Mouse (Mus musculus): Measurements from ENCODE around the gene Cpn1. TPM values are rescaled to one million over a fixed set of nuclear protein-coding genes. Genes with fewer than 3 reads are reported as not detected.

Gene Cpn1
- total and polyA plus RNA-seq, 3 experiments = 0.27 to 0.33 TPM; not detected in 1

DNA sequence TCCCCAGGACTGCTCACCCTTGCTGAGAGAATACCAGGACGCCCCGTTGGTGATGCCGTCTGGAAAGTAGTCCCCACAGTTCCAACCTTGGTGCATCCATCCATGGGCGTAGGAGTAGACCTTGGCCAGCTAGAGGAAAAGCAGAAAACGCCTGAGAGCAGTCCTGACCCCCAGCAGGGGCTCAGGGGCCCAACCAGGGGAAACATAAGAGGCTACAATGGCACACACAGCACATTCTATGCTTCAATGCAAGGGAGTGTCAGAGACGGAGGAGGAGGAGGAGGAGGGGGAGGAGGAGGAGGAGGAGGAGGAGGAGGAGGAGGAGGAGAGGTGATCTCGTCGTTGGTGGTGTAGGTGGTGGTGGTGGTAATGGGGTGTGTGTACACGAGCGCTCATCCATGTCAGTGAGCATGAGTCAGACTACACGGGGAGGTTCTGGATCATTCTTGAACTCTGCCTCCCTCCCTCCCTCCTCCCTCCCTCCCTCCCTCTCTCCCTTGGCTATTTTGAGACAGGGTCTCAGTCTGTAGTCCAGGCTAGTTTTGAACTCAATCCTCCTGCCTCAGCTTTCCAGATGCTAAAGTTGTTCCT is 17.8 kb downstream of the Cpn1 start:
- no peak overlapping the region for H3K27ac ChIP-seq (ENCODE audit: control insufficient read depth, low read depth, low read length)
- DNase-seq (ENCODE audit: low read depth, low spot score) = no peak
- no peaks in the 10 kb centered on the region for H3K27me3 ChIP-seq (ENCODE audit: control insufficient read depth in 1 of 2, insufficient read depth in 2 of 2, low read length in 2 of 2)
- no peak overlapping the region for H3K4me3 ChIP-seq (ENCODE audit: control insufficient read depth in 1 of 2, insufficient read depth in 1 of 2, low read depth in 2 of 2, low read length in 2 of 2)
- H3K36me3 ChIP-seq (ENCODE audit: control insufficient read depth in 1 of 2, insufficient read depth in 2 of 2, low read length in 2 of 2) = peaks cover 0 to 2% of the 10 kb centered on the region in 2 experiments; a peak in 2 of 4 replicates
- TF ChIP-seq SMC3 (IDR thresholded peaks at IDR 0.05; ENCODE audit: low read depth, low read length) = no peak
- no peak for TF ChIP-seq USF1 (IDR thresholded peaks at IDR 0.05; ENCODE audit: low read depth, low read length)
- TF ChIP-seq ETS1 (IDR thresholded peaks at IDR 0.05; ENCODE audit: low read depth, low read length) = no peak
- no peak for TF ChIP-seq HCFC1 (IDR thresholded peaks at IDR 0.05; ENCODE audit: low read depth, low read length)
- TF ChIP-seq ZKSCAN1 (IDR thresholded peaks at IDR 0.05; ENCODE audit: low read depth, low read length) = no peak
- TF ChIP-seq MYB (IDR thresholded peaks at IDR 0.05; ENCODE audit: low read depth, low read length) = no peak
- no peak for TF ChIP-seq GABPA (IDR thresholded peaks at IDR 0.05; ENCODE audit: low read depth, low read length)
- no peak for TF ChIP-seq MAFK (IDR thresholded peaks at IDR 0.05; ENCODE audit: borderline replicate concordance, low read depth, low read length)
- TF ChIP-seq NELFE (IDR thresholded peaks at IDR 0.05; ENCODE audit: low read depth, low read length) = no peak
- no peak for TF ChIP-seq POLR2AphosphoS5 (IDR thresholded peaks at IDR 0.05; ENCODE audit: borderline replicate concordance, low read depth, low read length)
- no peak for TF ChIP-seq ZC3H11A (IDR thresholded peaks at IDR 0.05; ENCODE audit: low read depth, low read length)
- TF ChIP-seq ZMIZ1 (IDR thresholded peaks at IDR 0.05; ENCODE audit: low read depth, low read length) = no peak
- no peaks in the 10 kb centered on the region for H3K9me3 ChIP-seq (replicated peaks; ENCODE audit: insufficient read depth, low read length)
- peaks cover 2 to 6% of the 10 kb centered on the region in 2 experiments; a peak in 2 of 4 replicates for H3K4me1 ChIP-seq (ENCODE audit: control insufficient read depth in 1 of 2, insufficient read depth in 2 of 2, low read length in 2 of 2)
- H3K79me2 ChIP-seq (ENCODE audit: control insufficient read depth, insufficient read depth, low read length, poor library complexity) = no peaks in the 10 kb centered on the region
- no peak overlapping the region for H3K9ac ChIP-seq (ENCODE audit: control insufficient read depth, low read depth, low read length, poor library complexity, severe bottlenecking)

DNA sequence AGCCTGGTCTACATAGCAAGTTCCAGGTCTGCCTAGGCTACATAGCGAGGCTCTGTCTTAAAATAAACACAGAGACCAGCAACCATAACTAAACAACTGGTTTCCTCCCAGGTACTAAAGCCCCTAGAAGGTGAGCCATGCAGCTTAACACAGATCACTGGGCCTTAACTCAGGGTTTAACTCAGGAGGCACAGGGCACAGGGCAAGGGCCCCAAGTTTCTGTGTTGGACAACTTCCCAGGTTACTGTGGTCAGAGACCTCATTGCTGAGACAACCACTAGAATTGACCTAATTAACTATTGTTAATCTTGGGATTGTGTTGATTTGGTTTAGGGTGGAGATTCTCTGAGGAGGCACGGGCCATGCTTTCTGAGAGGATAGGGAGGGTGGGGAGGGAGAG is 19.9 kb downstream of the Cpn1 start:
- Histone ChIP-seq H3K4me1 (ENCODE audit: control insufficient read depth in 1 of 2, insufficient read depth in 2 of 2, low read length in 2 of 2) (0 out of 4 replicates have a peak, but pooled peaks cover 0 to 3% of the 10 kb centered on the region in 2 experiments), H3K9ac (ENCODE audit: control insufficient read depth, low read depth, low read length, poor library complexity, severe bottlenecking) (no peak overlapping the region), H3K4me3 (ENCODE audit: control insufficient read depth in 1 of 2, insufficient read depth in 1 of 2, low read depth in 2 of 2, low read length in 2 of 2) (no peak overlapping the region), H3K27ac (ENCODE audit: control insufficient read depth, low read depth, low read length) (no peak overlapping the region), H3K79me2 (ENCODE audit: control insufficient read depth, insufficient read depth, low read length, poor library complexity) (no peaks in the 10 kb centered on the region), H3K36me3 (ENCODE audit: control insufficient read depth in 1 of 2, insufficient read depth in 2 of 2, low read length in 2 of 2) (no peaks in the 10 kb centered on the region), H3K9me3 (replicated peaks; ENCODE audit: insufficient read depth, low read length) (no peaks in the 10 kb centered on the region), H3K27me3 (ENCODE audit: control insufficient read depth in 1 of 2, insufficient read depth in 2 of 2, low read length in 2 of 2) (no peaks in the 10 kb centered on the region)
- TF ChIP-seq MAZ (IDR thresholded peaks at IDR 0.05; ENCODE audit: low read depth, low read length) (no peak), TCF12 (IDR thresholded peaks at IDR 0.05; ENCODE audit: low read depth, low read length) (no peak), NRF1 (IDR thresholded peaks at IDR 0.05; ENCODE audit: insufficient read depth, low read depth, low read length, poor library complexity, severe bottlenecking) (no peak), TBP (IDR thresholded peaks at IDR 0.05; ENCODE audit: low read depth, low read length) (no peak), TAL1 (IDR thresholded peaks at IDR 0.05; ENCODE audit: low read length) (no peak), SIN3A (IDR thresholded peaks at IDR 0.05; ENCODE audit: low read length) (no peak), MXI1 (IDR thresholded peaks at IDR 0.05; ENCODE audit: low read depth, low read length) (no peak), MAFK (IDR thresholded peaks at IDR 0.05; ENCODE audit: borderline replicate concordance, low read depth, low read length) (no peak), POLR2A (IDR thresholded peaks at IDR 0.05; ENCODE audit: control insufficient read depth in 1 of 2, insufficient read depth in 1 of 2, low read depth in 1 of 2, low read length in 2 of 2, poor library complexity in 1 of 2) (no peak), E2F4 (IDR thresholded peaks at IDR 0.05; ENCODE audit: borderline replicate concordance, low read depth, low read length) (no peak), MEF2A (IDR thresholded peaks at IDR 0.05; ENCODE audit: extremely low read depth, insufficient replicate concordance, low read depth, low read length, poor library complexity, severe bottlenecking) (no peak)
- DNase-seq (ENCODE audit: low read depth, low spot score) = no peak

Measured in MEL (cell line).